Mouse (Mus musculus): ENCODE measurements around the gene Klc2.
A peak's percentile ranks its signal among the peaks of the same experiment; 100 is the strongest.
"Not testable (repeated sequence)": the region's sequence is repeated elsewhere in the genome, so short reads cannot be mapped to it uniquely, and the experiment has no call there.

Gene Klc2

GRCm38 (mm10) chr19:5106074-5106473, 12.3 kb downstream of the Klc2 start:
- no peak for DNase-seq (ENCODE audit: low spot score in 2 of 2)

GRCm38 (mm10) chr19:5098363-5099143, 19.8 kb downstream of the Klc2 start, which contains the start of gene Cnih2:
Cnih2 (minus strand) TSS chr19:5098521.
- DNase-seq (ENCODE audit: low spot score in 2 of 2): peak; percentile 48 to 64

GRCm38 (mm10) chr19:5097521-5098362, 20.6 kb downstream of the Klc2 start:
- no peak for DNase-seq (ENCODE audit: low spot score in 2 of 2)

- DNase-seq (ENCODE audit: low spot score in 2 of 2): no peak
These were observed 22.4 kb downstream of the Klc2 start for GRCm38 (mm10) chr19:5095887-5096474.

- no peak for DNase-seq (ENCODE audit: low spot score in 2 of 2)
These were observed 23.5 kb downstream of the Klc2 start for GRCm38 (mm10) chr19:5094746-5095417.

- peak; percentile 85 to 94 for DNase-seq (ENCODE audit: low spot score in 2 of 2)
These were observed 24.1 kb downstream of the Klc2 start for GRCm38 (mm10) chr19:5094243-5094632.

GRCm38 (mm10) chr19:5093481-5094242, 24.7 kb downstream of the Klc2 start:
- no peak for DNase-seq (ENCODE audit: low spot score in 2 of 2)

GRCm38 (mm10) chr19:5092083-5092482, 26.3 kb downstream of the Klc2 start:
- no peak for DNase-seq (ENCODE audit: low spot score in 2 of 2)

- DNase-seq (ENCODE audit: low spot score in 2 of 2): no peak
These were observed 29.0 kb downstream of the Klc2 start for GRCm38 (mm10) chr19:5089324-5089723.

GRCm38 (mm10) chr19:5087884-5088728, 30.3 kb downstream of the Klc2 start, which contains the start of gene Yif1a:
Yif1a (plus strand) TSS chr19:5088538.
- DNase-seq (ENCODE audit: low spot score in 2 of 2): peak; percentile 85 to 95

GRCm38 (mm10) chr19:5086533-5086932, 31.8 kb downstream of the Klc2 start:
- not testable (repeated sequence) for DNase-seq (ENCODE audit: low spot score in 2 of 2)

GRCm38 (mm10) chr19:5085145-5085863, 33.1 kb downstream of the Klc2 start, which contains the start of gene Tmem151a:
Tmem151a (minus strand) TSS chr19:5085531.
- DNase-seq (ENCODE audit: low spot score in 2 of 2): peak; percentile 39 to 58

GRCm38 (mm10) chr19:5084834-5085144, 33.6 kb downstream of the Klc2 start:
- no peak for DNase-seq (ENCODE audit: low spot score in 2 of 2)

- DNase-seq (ENCODE audit: low spot score in 2 of 2): no peak
These were observed 34.2 kb downstream of the Klc2 start for GRCm38 (mm10) chr19:5083961-5084833.

- no peak for DNase-seq (ENCODE audit: low spot score in 2 of 2)
These were observed 35.8 kb downstream of the Klc2 start for GRCm38 (mm10) chr19:5082596-5082995.

GRCm38 (mm10) chr19:5082005-5082404, 36.4 kb downstream of the Klc2 start:
- DNase-seq (ENCODE audit: low spot score in 2 of 2): no peak

- no peak for DNase-seq (ENCODE audit: low spot score in 2 of 2)
These were observed 39.1 kb downstream of the Klc2 start for GRCm38 (mm10) chr19:5079279-5079678.

- no peak for DNase-seq (ENCODE audit: low spot score in 2 of 2)
These were observed 44.8 kb downstream of the Klc2 start for GRCm38 (mm10) chr19:5073518-5073917.
